Mouse (Mus musculus): ENCODE measurements at regions not wholly inside any gene's neighbourhood (a gene's known extent, or its start where the extent isn't known, plus 50 kb on each side); places are given as distances from the start of the nearest gene placed in this dataset.

DNA sequence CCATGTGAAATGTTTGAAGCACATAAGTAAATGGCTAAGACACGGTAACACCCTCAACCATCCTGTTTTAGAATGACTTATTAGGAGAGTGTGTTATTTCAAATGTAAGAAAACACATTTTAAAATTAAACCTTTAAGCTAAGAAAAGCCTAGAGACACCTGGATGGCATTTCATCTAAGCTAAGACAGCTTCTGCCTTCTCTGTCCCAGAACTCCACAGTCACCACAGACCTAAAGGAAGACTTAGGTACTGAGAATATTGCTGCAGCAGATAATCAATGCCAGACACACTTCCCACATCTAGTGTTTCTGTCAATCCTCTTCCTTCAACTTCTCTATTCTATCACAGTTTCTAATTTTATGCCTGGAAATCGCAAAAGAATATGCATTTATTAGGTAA lies 704.4 kb upstream of the Chordc1 start:
- Histone ChIP-seq H3K4me3 (replicated peaks; ENCODE audit: low read length) (no peak overlapping the region), H3K4me1 (replicated peaks; ENCODE audit: low read depth, low read length) (peaks cover 12% of the 10 kb centered on the region; the same call in 1 of the 2 replicates), H3K27me3 (ENCODE audit: insufficient read depth, low read length) (no peaks in the 10 kb centered on the region), H3K36me3 (ENCODE audit: insufficient read depth, low read length) (no peaks in the 10 kb centered on the region), H3K9me3 (ENCODE audit: low read length) (0 out of 2 replicates have a peak, but pooled peaks cover 3% of the 10 kb centered on the region)
- no peak for TF ChIP-seq NANOG (IDR thresholded peaks at IDR 0.05; ENCODE audit: borderline replicate concordance, low read length)
- TF ChIP-seq POU5F1 (IDR thresholded peaks at IDR 0.05; ENCODE audit: borderline replicate concordance, low read length), result no peak
- TF ChIP-seq CTCF (conservative IDR thresholded peaks at IDR 0.05; ENCODE audit: low read length), result no peak

DNA sequence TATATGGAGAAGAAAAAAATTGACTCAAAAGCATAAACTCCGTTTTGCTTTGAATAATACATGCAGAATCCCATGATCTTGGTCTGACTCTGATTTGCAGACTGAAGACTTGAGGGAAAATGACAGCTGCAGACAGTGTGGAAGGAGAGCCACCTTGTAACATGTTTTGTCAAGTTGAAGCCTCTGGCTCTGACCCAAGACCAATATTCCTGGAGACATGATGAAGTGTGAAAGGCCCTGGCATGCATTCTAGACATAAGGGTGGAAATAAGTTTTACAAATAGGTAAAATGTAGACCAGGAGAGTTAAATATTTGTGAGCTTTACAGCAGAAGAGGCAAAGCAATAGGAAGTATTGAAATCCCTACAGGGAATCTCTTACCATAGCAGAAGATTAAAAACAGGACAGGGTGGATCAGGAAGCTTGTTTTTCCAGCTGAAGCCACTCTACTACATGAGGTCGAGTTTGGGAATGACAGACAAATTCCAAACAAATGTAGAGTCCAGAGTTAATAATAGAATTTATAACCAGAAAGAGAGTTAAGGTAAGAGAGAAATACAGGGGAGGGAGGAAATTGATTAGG lies 703.9 kb upstream of the Chordc1 start:
- Histone ChIP-seq H3K36me3 (ENCODE audit: insufficient read depth, low read length) (no peaks in the 10 kb centered on the region), H3K4me3 (replicated peaks; ENCODE audit: low read length) (no peak overlapping the region), H3K27me3 (ENCODE audit: insufficient read depth, low read length) (no peaks in the 10 kb centered on the region), H3K9me3 (ENCODE audit: low read length) (0 out of 2 replicates have a peak, but pooled peaks cover 3% of the 10 kb centered on the region), H3K4me1 (replicated peaks; ENCODE audit: low read depth, low read length) (peaks cover 12% of the 10 kb centered on the region; the same call in 1 of the 2 replicates)
- no peak for TF ChIP-seq NANOG (IDR thresholded peaks at IDR 0.05; ENCODE audit: borderline replicate concordance, low read length)
- TF ChIP-seq CTCF (conservative IDR thresholded peaks at IDR 0.05; ENCODE audit: low read length), result no peak
- TF ChIP-seq POU5F1 (IDR thresholded peaks at IDR 0.05; ENCODE audit: borderline replicate concordance, low read length), result no peak

DNA sequence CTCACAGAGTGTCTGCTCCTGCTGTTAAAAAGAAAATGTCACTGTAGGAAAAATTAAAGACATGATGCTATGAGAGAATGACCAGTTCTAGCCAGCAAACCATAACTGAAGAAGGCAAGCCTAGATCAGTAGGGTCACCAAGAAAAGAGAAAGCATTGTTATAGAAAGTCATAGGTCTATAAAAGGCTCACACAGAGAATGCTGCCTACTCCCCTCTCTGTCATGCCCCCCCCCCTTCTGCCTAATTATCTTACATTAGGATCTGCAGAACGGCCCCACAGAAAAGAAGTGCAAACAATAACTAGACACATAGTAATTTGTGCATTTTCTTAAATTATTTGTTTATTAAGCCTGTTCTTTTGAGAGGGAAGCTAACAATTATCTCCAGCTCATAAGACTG lies 680.8 kb upstream of the Chordc1 start:
- Histone ChIP-seq H3K4me3 (replicated peaks; ENCODE audit: low read length) (no peak overlapping the region), H3K27me3 (ENCODE audit: insufficient read depth, low read length) (no peaks in the 10 kb centered on the region), H3K9me3 (ENCODE audit: low read length) (peaks cover 5% of the 10 kb centered on the region; the same call in 1 of the 2 replicates), H3K36me3 (ENCODE audit: insufficient read depth, low read length) (no peaks in the 10 kb centered on the region), H3K4me1 (replicated peaks; ENCODE audit: low read depth, low read length) (no peaks in the 10 kb centered on the region)
- no peak for TF ChIP-seq CTCF (conservative IDR thresholded peaks at IDR 0.05; ENCODE audit: low read length)
- TF ChIP-seq NANOG (IDR thresholded peaks at IDR 0.05; ENCODE audit: borderline replicate concordance, low read length), result no peak
- no peak for TF ChIP-seq POU5F1 (IDR thresholded peaks at IDR 0.05; ENCODE audit: borderline replicate concordance, low read length)

DNA sequence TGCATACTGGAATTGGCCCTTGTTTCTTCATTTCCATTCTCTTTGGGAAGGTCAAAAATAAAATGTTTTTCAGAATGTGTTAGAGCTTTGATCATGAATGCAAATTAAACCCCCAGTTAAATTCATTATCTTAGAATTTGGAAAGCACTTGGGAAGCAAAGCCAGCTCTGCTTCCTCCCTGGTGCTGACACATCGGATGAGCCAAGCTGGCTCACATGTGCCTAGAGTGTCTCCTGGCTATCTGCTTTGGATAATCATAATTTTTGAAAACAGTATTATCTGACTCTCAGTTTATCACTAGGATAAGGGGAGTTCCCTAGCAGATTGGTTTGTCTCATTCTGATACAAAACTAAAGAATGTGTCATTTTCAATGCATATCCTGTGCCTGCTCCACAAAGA lies 649.4 kb upstream of the Chordc1 start:
- Histone ChIP-seq H3K9me3 (ENCODE audit: low read length) (peaks cover 20% of the 10 kb centered on the region), H3K36me3 (ENCODE audit: insufficient read depth, low read length) (no peaks in the 10 kb centered on the region), H3K4me1 (replicated peaks; ENCODE audit: low read depth, low read length) (peaks cover 7% of the 10 kb centered on the region), H3K27me3 (ENCODE audit: insufficient read depth, low read length) (no peaks in the 10 kb centered on the region), H3K4me3 (replicated peaks; ENCODE audit: low read length) (no peak overlapping the region)
- TF ChIP-seq NANOG (IDR thresholded peaks at IDR 0.05; ENCODE audit: borderline replicate concordance, low read length) (no peak), POU5F1 (IDR thresholded peaks at IDR 0.05; ENCODE audit: borderline replicate concordance, low read length) (no peak), CTCF (conservative IDR thresholded peaks at IDR 0.05; ENCODE audit: low read length) (no peak)

DNA sequence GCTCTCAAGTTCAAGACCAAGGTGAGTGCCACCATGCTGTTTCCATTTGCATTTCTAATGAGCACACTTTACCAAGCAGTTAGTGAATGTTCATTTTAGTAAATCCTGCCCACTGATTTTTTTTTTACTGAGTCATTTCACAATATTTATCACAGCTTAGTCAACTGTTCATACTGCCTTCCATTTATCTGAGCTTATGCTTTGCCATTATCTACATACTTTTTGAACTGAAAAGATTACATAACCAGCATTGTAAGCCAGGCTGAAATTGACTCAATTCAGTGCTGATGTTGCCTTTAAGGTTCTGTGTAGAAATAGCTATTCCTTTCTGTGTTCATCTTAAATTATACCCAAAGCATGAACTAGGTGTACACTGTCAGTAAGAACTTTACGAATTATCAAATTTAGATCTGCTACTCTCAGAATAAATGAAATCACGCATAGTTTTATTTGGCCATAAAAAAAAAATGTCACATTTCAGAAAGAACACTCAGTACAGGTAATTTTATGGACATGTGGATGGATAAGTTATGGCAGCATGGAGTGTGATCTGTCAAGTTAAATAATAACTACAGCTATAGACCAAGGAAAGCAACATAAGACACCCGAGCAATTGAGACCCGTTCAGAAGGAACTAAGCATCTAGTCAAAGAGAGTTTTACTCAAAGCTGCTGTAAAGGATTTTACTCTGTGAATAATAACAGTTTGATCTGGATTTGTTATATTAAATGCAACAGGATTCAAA lies 645.9 kb upstream of the Chordc1 start:
- TF ChIP-seq NANOG (IDR thresholded peaks at IDR 0.05; ENCODE audit: borderline replicate concordance, low read length) (no peak), POU5F1 (IDR thresholded peaks at IDR 0.05; ENCODE audit: borderline replicate concordance, low read length) (no peak), CTCF (conservative IDR thresholded peaks at IDR 0.05; ENCODE audit: low read length) (no peak)

DNA sequence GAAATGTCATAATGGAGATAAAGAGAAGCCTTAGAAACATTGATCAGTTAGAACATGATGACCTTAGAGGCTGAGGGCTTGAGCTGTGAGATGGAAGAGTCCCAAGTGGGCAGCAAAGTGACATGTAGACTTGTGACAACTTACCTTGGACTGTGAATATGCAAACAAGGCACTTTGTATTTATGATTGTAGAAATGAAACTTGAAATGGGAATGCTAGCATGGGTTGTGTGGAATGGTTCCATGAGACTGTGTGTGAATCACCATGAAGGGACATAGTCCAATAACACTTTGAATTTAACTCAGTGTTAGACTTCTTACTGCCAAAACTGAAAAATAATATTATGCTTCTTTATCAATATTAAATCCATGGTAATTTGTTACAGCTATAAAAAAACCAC lies 638.1 kb upstream of the Chordc1 start:
- Histone ChIP-seq H3K27me3 (ENCODE audit: insufficient read depth, low read length) (no peaks in the 10 kb centered on the region), H3K4me1 (replicated peaks; ENCODE audit: low read depth, low read length) (peaks cover under 1% of the 10 kb centered on the region; the same call in 1 of the 2 replicates), H3K4me3 (replicated peaks; ENCODE audit: low read length) (no peak overlapping the region), H3K36me3 (ENCODE audit: insufficient read depth, low read length) (no peaks in the 10 kb centered on the region), H3K9me3 (ENCODE audit: low read length) (no peaks in the 10 kb centered on the region)
- no peak for TF ChIP-seq CTCF (conservative IDR thresholded peaks at IDR 0.05; ENCODE audit: low read length)
- TF ChIP-seq POU5F1 (IDR thresholded peaks at IDR 0.05; ENCODE audit: borderline replicate concordance, low read length), result no peak
- no peak for TF ChIP-seq NANOG (IDR thresholded peaks at IDR 0.05; ENCODE audit: borderline replicate concordance, low read length)

More for the DNA sequence above, 645.9 kb upstream of the Chordc1 start:
- peaks cover 11% of the 10 kb centered on the region for H3K4me1 ChIP-seq (replicated peaks; ENCODE audit: low read depth, low read length)
- peaks cover 5% of the 10 kb centered on the region; the same call in 1 of the 2 replicates for H3K9me3 ChIP-seq (ENCODE audit: low read length)
- no peak overlapping the region for H3K4me3 ChIP-seq (replicated peaks; ENCODE audit: low read length)
- no peaks in the 10 kb centered on the region for H3K27me3 ChIP-seq (ENCODE audit: insufficient read depth, low read length)
- no peaks in the 10 kb centered on the region for H3K36me3 ChIP-seq (ENCODE audit: insufficient read depth, low read length)

DNA sequence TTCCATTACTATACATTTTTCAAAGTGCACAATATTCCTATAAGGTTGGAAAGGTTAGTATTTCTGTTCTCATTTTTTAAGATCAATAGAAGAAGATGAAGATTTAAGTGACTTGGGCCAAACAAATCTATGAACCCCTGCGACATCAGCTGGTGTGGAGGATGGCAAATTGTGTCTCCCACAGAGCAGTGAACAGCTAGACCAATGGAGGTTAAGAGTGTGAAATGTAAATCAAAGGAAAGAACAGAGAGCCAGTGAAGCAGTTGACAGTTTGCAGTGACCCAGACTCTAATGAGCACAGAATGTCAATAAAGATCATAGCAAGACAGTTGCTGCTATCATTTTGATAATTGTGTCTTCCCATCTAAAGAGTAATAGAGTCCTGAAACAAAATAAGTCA lies 627.8 kb upstream of the Chordc1 start:
- Histone ChIP-seq H3K27me3 (ENCODE audit: insufficient read depth, low read length) (no peaks in the 10 kb centered on the region), H3K4me3 (replicated peaks; ENCODE audit: low read length) (no peak overlapping the region), H3K4me1 (replicated peaks; ENCODE audit: low read depth, low read length) (peaks cover 13% of the 10 kb centered on the region), H3K9me3 (ENCODE audit: low read length) (no peaks in the 10 kb centered on the region), H3K36me3 (ENCODE audit: insufficient read depth, low read length) (no peaks in the 10 kb centered on the region)
- TF ChIP-seq NANOG (IDR thresholded peaks at IDR 0.05; ENCODE audit: borderline replicate concordance, low read length) (no peak), CTCF (conservative IDR thresholded peaks at IDR 0.05; ENCODE audit: low read length) (no peak), POU5F1 (IDR thresholded peaks at IDR 0.05; ENCODE audit: borderline replicate concordance, low read length) (no peak)

DNA sequence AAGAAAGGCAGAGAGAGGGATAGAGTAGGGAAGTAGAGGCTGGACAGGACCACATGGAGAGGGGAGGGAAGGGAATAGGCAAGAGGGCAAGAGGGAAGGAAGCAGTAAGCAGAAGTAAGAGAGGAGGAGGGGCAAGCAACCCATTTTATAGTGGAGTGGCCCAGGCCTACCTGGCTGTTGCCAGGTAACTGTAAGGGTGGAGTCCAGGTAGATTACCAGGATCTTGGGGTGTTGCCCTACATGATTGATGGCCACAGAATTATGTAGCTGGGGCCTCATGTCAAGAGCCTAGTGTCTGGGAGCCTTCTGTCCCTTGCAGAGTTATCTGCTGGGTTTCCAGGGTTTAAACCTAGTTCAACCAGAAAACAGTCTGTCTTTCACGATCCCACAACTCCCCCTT lies 623.7 kb upstream of the Chordc1 start:
- Histone ChIP-seq H3K36me3 (ENCODE audit: insufficient read depth, low read length) (no peaks in the 10 kb centered on the region), H3K9me3 (ENCODE audit: low read length) (no peaks in the 10 kb centered on the region), H3K27me3 (ENCODE audit: insufficient read depth, low read length) (no peaks in the 10 kb centered on the region), H3K4me1 (replicated peaks; ENCODE audit: low read depth, low read length) (no peaks in the 10 kb centered on the region), H3K4me3 (replicated peaks; ENCODE audit: low read length) (no peak overlapping the region)
- TF ChIP-seq POU5F1 (IDR thresholded peaks at IDR 0.05; ENCODE audit: borderline replicate concordance, low read length) (no peak), NANOG (IDR thresholded peaks at IDR 0.05; ENCODE audit: borderline replicate concordance, low read length) (no peak), CTCF (conservative IDR thresholded peaks at IDR 0.05; ENCODE audit: low read length) (no peak)
